Mouse (Mus musculus) cerebellum, adult 9-11 months (tissue): ENCODE results near the gene Sult2b1.

Source experiments
- DNase-seq: peaks from one replicate; pipeline ENCODE4 v3.0.0; 2022

The Sult2b1 gene

GRCm38 (mm10) chr7:45689800-45690199 is 94.7 kb downstream of the Sult2b1 start:
- DNase-seq, result no peak

- DNase-seq, result no peak
These were observed 95.4 kb downstream of the Sult2b1 start for GRCm38 (mm10) chr7:45689099-45689498.

- no peak for DNase-seq
These were observed 97.6 kb downstream of the Sult2b1 start for GRCm38 (mm10) chr7:45686841-45687240.

GRCm38 (mm10) chr7:45685811-45686210 is 98.7 kb downstream of the Sult2b1 start:
- no peak for DNase-seq

GRCm38 (mm10) chr7:45683396-45684050 is 100.9 kb downstream of the Sult2b1 start, which contains the start of gene Ntn5:
TSS of gene Ntn5 (plus strand) at chr7:45684022.
- DNase-seq, result no peak

GRCm38 (mm10) chr7:45682144-45683126 is 102.0 kb downstream of the Sult2b1 start:
- DNase-seq, result peak; percentile 88

GRCm38 (mm10) chr7:45681046-45681736 is 103.3 kb downstream of the Sult2b1 start:
- DNase-seq, result peak; percentile 69
